Mouse (Mus musculus): Measurements from ENCODE around the gene Evx2. TPM values are rescaled to one million over a fixed set of nuclear protein-coding genes. Genes with fewer than 3 reads are reported as not detected.
A peak's percentile ranks its signal among the peaks of the same experiment; 100 is the strongest.

Evx2 gene
- polyA plus RNA-seq, 1 experiment from 2014 or later, result 1.3 TPM

- DNase-seq (ENCODE audit: low spot score), result peak; percentile 27
- peaks cover 5% of the 10 kb centered on the region; the same call in 1 of the 2 replicates for H3K4me1 ChIP-seq (replicated peaks; ENCODE audit: control insufficient read depth, insufficient read depth, low read length)
- 12% methylated on average over 17 of the region's 17 CpGs for WGBS
- no peaks in the 10 kb centered on the region for H3K36me3 ChIP-seq (replicated peaks; ENCODE audit: control insufficient read depth, insufficient read depth)
- H3K9ac ChIP-seq, result peak overlapping the region; percentile 1; the same call in 1 of the 2 replicates
- no peak for ATAC-seq (ENCODE audit: low FRiP score)
- H3K27ac ChIP-seq, result peak overlapping the region; percentile 26; the same call in 1 of the 2 replicates
- peak overlapping the region; percentile 5; the same call in 1 of the 2 replicates for H3K4me3 ChIP-seq (replicated peaks; ENCODE audit: low read length)
- H3K27me3 ChIP-seq (ENCODE audit: control insufficient read depth, insufficient read depth, low read length), result peaks cover 88% of the 10 kb centered on the region
- H3K4me2 ChIP-seq (replicated peaks), result peak overlapping the region; percentile 52
- H3K9me3 ChIP-seq (ENCODE audit: control insufficient read depth, low read length), result no peaks in the 10 kb centered on the region
These were observed 5.4 kb downstream of the Evx2 start for GRCm38 (mm10) chr2:74653781-74654535.

- Histone ChIP-seq H3K9me3 (ENCODE audit: control insufficient read depth, low read length) (no peaks in the 10 kb centered on the region), H3K9ac (no peak overlapping the region), H3K4me1 (replicated peaks; ENCODE audit: control insufficient read depth, insufficient read depth, low read length) (peaks cover 5% of the 10 kb centered on the region; the same call in 1 of the 2 replicates), H3K4me3 (replicated peaks; ENCODE audit: low read length) (no peak overlapping the region), H3K27me3 (ENCODE audit: control insufficient read depth, insufficient read depth, low read length) (peaks cover 88% of the 10 kb centered on the region), H3K36me3 (replicated peaks; ENCODE audit: control insufficient read depth, insufficient read depth) (no peaks in the 10 kb centered on the region), H3K27ac (no peak overlapping the region), H3K4me2 (replicated peaks) (no peak overlapping the region)
- 45% methylated on average over 2 of the region's 2 CpGs for WGBS
- DNase-seq (ENCODE audit: low spot score) (no peak), ATAC-seq (ENCODE audit: low FRiP score) (no peak)
These were observed 6.4 kb downstream of the Evx2 start for GRCm38 (mm10) chr2:74652996-74653340.

- H3K4me1 ChIP-seq (replicated peaks; ENCODE audit: control insufficient read depth, insufficient read depth, low read length), result no peaks in the 10 kb centered on the region
- H3K9me3 ChIP-seq (ENCODE audit: control insufficient read depth, low read length), result no peaks in the 10 kb centered on the region
- no peak for DNase-seq (ENCODE audit: low spot score)
- H3K27ac ChIP-seq, result no peak overlapping the region
- 16% methylated on average over 7 of the region's 7 CpGs for WGBS
- H3K36me3 ChIP-seq (replicated peaks; ENCODE audit: control insufficient read depth, insufficient read depth), result no peaks in the 10 kb centered on the region
- no peak for ATAC-seq (ENCODE audit: low FRiP score)
- no peak overlapping the region for H3K4me2 ChIP-seq (replicated peaks)
- peaks cover 96% of the 10 kb centered on the region for H3K27me3 ChIP-seq (ENCODE audit: control insufficient read depth, insufficient read depth, low read length)
- H3K9ac ChIP-seq, result no peak overlapping the region
- no peak overlapping the region for H3K4me3 ChIP-seq (replicated peaks; ENCODE audit: low read length)
These were observed 12.1 kb downstream of the Evx2 start for GRCm38 (mm10) chr2:74647082-74647864.

GRCm38 (mm10) chr2:74645631-74646030 lies 13.7 kb downstream of the Evx2 start:
- WGBS, result 90% methylated on average over 3 of the region's 3 CpGs
- no peak for ATAC-seq (ENCODE audit: low FRiP score)

GRCm38 (mm10) chr2:74642431-74642830 lies 16.9 kb downstream of the Evx2 start:
- ATAC-seq (ENCODE audit: low FRiP score) (no peak), DNase-seq (ENCODE audit: low spot score) (no peak)
- 66% methylated on average over 5 of the region's 5 CpGs for WGBS
- Histone ChIP-seq H3K27me3 (ENCODE audit: control insufficient read depth, insufficient read depth, low read length) (peaks cover 51% of the 10 kb centered on the region), H3K9me3 (ENCODE audit: control insufficient read depth, low read length) (no peaks in the 10 kb centered on the region), H3K4me2 (replicated peaks) (no peak overlapping the region), H3K9ac (no peak overlapping the region), H3K4me3 (replicated peaks; ENCODE audit: low read length) (no peak overlapping the region), H3K4me1 (replicated peaks; ENCODE audit: control insufficient read depth, insufficient read depth, low read length) (no peaks in the 10 kb centered on the region), H3K27ac (no peak overlapping the region), H3K36me3 (replicated peaks; ENCODE audit: control insufficient read depth, insufficient read depth) (no peaks in the 10 kb centered on the region)

More at GRCm38 (mm10) chr2:74645631-74646030, 13.7 kb downstream of the Evx2 start:
- Histone ChIP-seq H3K36me3 (replicated peaks; ENCODE audit: control insufficient read depth, insufficient read depth) (no peaks in the 10 kb centered on the region), H3K27me3 (ENCODE audit: control insufficient read depth, insufficient read depth, low read length) (peaks cover 82% of the 10 kb centered on the region), H3K4me3 (replicated peaks; ENCODE audit: low read length) (no peak overlapping the region), H3K27ac (no peak overlapping the region), H3K4me2 (replicated peaks) (no peak overlapping the region), H3K9me3 (ENCODE audit: control insufficient read depth, low read length) (no peaks in the 10 kb centered on the region), H3K4me1 (replicated peaks; ENCODE audit: control insufficient read depth, insufficient read depth, low read length) (no peaks in the 10 kb centered on the region), H3K9ac (no peak overlapping the region)
- DNase-seq (ENCODE audit: low spot score), result no peak

GRCm38 (mm10) chr2:74635412-74635811 lies 23.9 kb downstream of the Evx2 start:
- H3K4me1 ChIP-seq (replicated peaks; ENCODE audit: control insufficient read depth, insufficient read depth, low read length), result no peaks in the 10 kb centered on the region

GRCm38 (mm10) chr2:74620368-74620767 lies 39.0 kb downstream of the Evx2 start:
- no peaks in the 10 kb centered on the region for H3K9me3 ChIP-seq (ENCODE audit: control insufficient read depth, low read length)
- H3K9ac ChIP-seq, result no peak overlapping the region
- no peaks in the 10 kb centered on the region for H3K27me3 ChIP-seq (ENCODE audit: control insufficient read depth, insufficient read depth, low read length)
- H3K4me3 ChIP-seq (replicated peaks; ENCODE audit: low read length), result no peak overlapping the region
- WGBS, result 90% methylated on average over 10 of the region's 10 CpGs
- ATAC-seq (ENCODE audit: low FRiP score) (no peak), DNase-seq (ENCODE audit: low spot score) (no peak)
- H3K36me3 ChIP-seq (replicated peaks; ENCODE audit: control insufficient read depth, insufficient read depth), result no peaks in the 10 kb centered on the region
- no peaks in the 10 kb centered on the region for H3K4me1 ChIP-seq (replicated peaks; ENCODE audit: control insufficient read depth, insufficient read depth, low read length)
- H3K27ac ChIP-seq, result no peak overlapping the region
- no peak overlapping the region for H3K4me2 ChIP-seq (replicated peaks)

More at GRCm38 (mm10) chr2:74635412-74635811, 23.9 kb downstream of the Evx2 start:
- no peaks in the 10 kb centered on the region for H3K36me3 ChIP-seq (replicated peaks; ENCODE audit: control insufficient read depth, insufficient read depth)
- no peak overlapping the region for H3K4me2 ChIP-seq (replicated peaks)
- ATAC-seq (ENCODE audit: low FRiP score) (no peak), DNase-seq (ENCODE audit: low spot score) (no peak)
- 73% methylated on average over 4 of the region's 4 CpGs for WGBS
- no peak overlapping the region for H3K27ac ChIP-seq
- H3K9ac ChIP-seq, result no peak overlapping the region
- no peaks in the 10 kb centered on the region; the same call in 1 of the 2 replicates for H3K27me3 ChIP-seq (ENCODE audit: control insufficient read depth, insufficient read depth, low read length)
- H3K9me3 ChIP-seq (ENCODE audit: control insufficient read depth, low read length), result no peaks in the 10 kb centered on the region
- no peak overlapping the region for H3K4me3 ChIP-seq (replicated peaks; ENCODE audit: low read length)

- no peaks in the 10 kb centered on the region for H3K27me3 ChIP-seq (ENCODE audit: control insufficient read depth, insufficient read depth, low read length)
- H3K9me3 ChIP-seq (ENCODE audit: control insufficient read depth, low read length), result no peaks in the 10 kb centered on the region
- 89% methylated on average over 3 of the region's 3 CpGs for WGBS
- no peaks in the 10 kb centered on the region for H3K4me1 ChIP-seq (replicated peaks; ENCODE audit: control insufficient read depth, insufficient read depth, low read length)
- H3K9ac ChIP-seq, result no peak overlapping the region
- H3K4me3 ChIP-seq (replicated peaks; ENCODE audit: low read length), result no peak overlapping the region
- ATAC-seq (ENCODE audit: low FRiP score), result no peak
- no peaks in the 10 kb centered on the region for H3K36me3 ChIP-seq (replicated peaks; ENCODE audit: control insufficient read depth, insufficient read depth)
- H3K27ac ChIP-seq, result no peak overlapping the region
- no peak overlapping the region for H3K4me2 ChIP-seq (replicated peaks)
- no peak for DNase-seq (ENCODE audit: low spot score)
These were observed 39.6 kb downstream of the Evx2 start for GRCm38 (mm10) chr2:74619676-74620246.

- H3K36me3 ChIP-seq (replicated peaks; ENCODE audit: control insufficient read depth, insufficient read depth), result no peaks in the 10 kb centered on the region
- H3K9ac ChIP-seq, result no peak overlapping the region
- ATAC-seq (ENCODE audit: low FRiP score), result no peak
- H3K4me1 ChIP-seq (replicated peaks; ENCODE audit: control insufficient read depth, insufficient read depth, low read length), result no peaks in the 10 kb centered on the region
- 84% methylated on average over 9 of the region's 9 CpGs for WGBS
- H3K4me3 ChIP-seq (replicated peaks; ENCODE audit: low read length), result no peak overlapping the region
- no peaks in the 10 kb centered on the region for H3K27me3 ChIP-seq (ENCODE audit: control insufficient read depth, insufficient read depth, low read length)
- no peak overlapping the region for H3K4me2 ChIP-seq (replicated peaks)
- H3K27ac ChIP-seq, result no peak overlapping the region
- no peak for DNase-seq (ENCODE audit: low spot score)
- no peaks in the 10 kb centered on the region for H3K9me3 ChIP-seq (ENCODE audit: control insufficient read depth, low read length)
These were observed 41.7 kb downstream of the Evx2 start for GRCm38 (mm10) chr2:74617706-74618105.
